Comparison of ENCODE assay signal across 11 mouse cellular contexts in genomic region chr8:91118131-91118530, GRCm38 (mm10). TPM values are rescaled to one million over a fixed set of nuclear protein-coding genes. Genes with fewer than 3 reads are reported as not detected.
DNase-seq lines count a peak whose midpoint lies in the region; ATAC-seq and TF ChIP-seq lines count a peak whose summit lies in the region.
"Had no signal": no experiment of that assay in that cellular context is flagged by ENCODE, and none has a peak within 500 bp of the region (broad histone marks: within the 10 kb centered on the region; RNA-seq: fewer than 3 reads in every experiment).

No protein-coding gene starts in this region.

- TF ChIP-seq CTCF in intestine, postnatal 0 days (IDR thresholded peaks at IDR 0.05; ENCODE audit: low read depth), result peak; percentile 75

- peaks cover 62% of the 10 kb centered on the region for H3K36me3 ChIP-seq in intestine, postnatal 0 days (ENCODE audit: control insufficient read depth, insufficient read depth)
- peaks cover 17% of the 10 kb centered on the region; the same call in 1 of the 2 replicates for H3K36me3 ChIP-seq in intestine, embryonic 15.5 days

- H3K27me3 ChIP-seq in intestine, postnatal 0 days (replicated peaks; ENCODE audit: control insufficient read depth, insufficient read depth, low read length), result no peaks in the 10 kb centered on the region
- no peaks in the 10 kb centered on the region for H3K27me3 ChIP-seq in intestine, embryonic 15.5 days (replicated peaks)
- H3K27me3 ChIP-seq: limb, embryonic 13.5 days had no signal

- 74% methylated on average over 3 of the region's 3 CpGs for WGBS in intestine, postnatal 0 days
- 78% methylated on average over 3 of the region's 3 CpGs for WGBS in intestine, embryonic 15.5 days

- no peak for ATAC-seq in intestine, postnatal 0 days
- no peak for ATAC-seq in intestine, embryonic 15.5 days

- H3K27ac ChIP-seq in intestine, postnatal 0 days (ENCODE audit: low read depth, low read length), result no peak overlapping the region
- no peak overlapping the region for H3K27ac ChIP-seq in intestine, embryonic 15.5 days
- H3K27ac ChIP-seq: limb, embryonic 13.5 days had no signal

- no peak overlapping the region for H3K4me3 ChIP-seq in intestine, postnatal 0 days (ENCODE audit: low read depth, low read length)
- H3K4me3 ChIP-seq in intestine, embryonic 15.5 days (replicated peaks), result no peak overlapping the region
- H3K4me3 ChIP-seq: limb, embryonic 13.5 days had no signal

- no peak overlapping the region for H3K9ac ChIP-seq in intestine, postnatal 0 days (ENCODE audit: low read depth, low read length)
- no peak overlapping the region for H3K9ac ChIP-seq in intestine, embryonic 15.5 days
- H3K9ac ChIP-seq: limb, embryonic 13.5 days had no signal

- peak; percentile 50 for DNase-seq in thymus, postnatal 4 days
- DNase-seq in thymus, postnatal 10 days (ENCODE audit: low spot score in 2 of 2), result no peak
- DNase-seq in embryo, embryonic 10.5 days (ENCODE audit: low spot score), result peak; percentile 17
- DNase-seq in T-cell, adult 2 months (ENCODE audit: low spot score), result no peak
- no peak for DNase-seq in ovary, adult 18-20 months (ENCODE audit: low spot score)
- DNase-seq in adipocyte (ENCODE audit: low spot score), result no peak
- DNase-seq: gastrocnemius, postnatal 25 days; kidney, adult 8-10 months had no signal

- no peaks in the 10 kb centered on the region for H3K4me1 ChIP-seq in intestine, postnatal 0 days (replicated peaks; ENCODE audit: control insufficient read depth, insufficient read depth, low read length)
- no peaks in the 10 kb centered on the region for H3K4me1 ChIP-seq in intestine, embryonic 15.5 days (replicated peaks)
- H3K4me1 ChIP-seq: limb, embryonic 13.5 days had no signal

- H3K9me3 ChIP-seq in intestine, postnatal 0 days (ENCODE audit: control insufficient read depth), result no peaks in the 10 kb centered on the region
- no peaks in the 10 kb centered on the region for H3K9me3 ChIP-seq in intestine, embryonic 15.5 days
- H3K9me3 ChIP-seq: limb, embryonic 13.5 days had no signal

- H3K4me2 ChIP-seq in intestine, postnatal 0 days (replicated peaks; ENCODE audit: low read depth), result no peak overlapping the region
- H3K4me2 ChIP-seq in intestine, embryonic 15.5 days (replicated peaks), result no peak overlapping the region
- H3K4me2 ChIP-seq: limb, embryonic 13.5 days had no signal

RNA-seq across cellular contexts. Expression of gene Rbl2, which starts 48.3 kb away (rescaled TPM):
- 6.5 and 7.3 TPM in 2 replicates for polyA plus RNA-seq in intestine, postnatal 0 days (2015; fragmentation: Nextera tagmentation; extraction: Ambion mirVana)
- polyA plus RNA-seq in intestine, embryonic 15.5 days (2015; fragmentation: Nextera tagmentation; extraction: Ambion mirVana), result 12.9 and 13.6 TPM in 2 replicates

Comparison
In these comparisons a context has a peak if more than half of its experiments do, and no peak if none do; other contexts are left out.
1. DNase-seq: peak in thymus, postnatal 4 days (single experiment) and embryo, embryonic 10.5 days (single experiment); none in thymus, postnatal 10 days (0 of 2), T-cell, adult 2 months (single experiment), ovary, adult 18-20 months (single experiment) and adipocyte (single experiment).